Mouse (Mus musculus): ENCODE data around the gene Prima1. TPM values are rescaled to one million over a fixed set of nuclear protein-coding genes. Genes with fewer than 3 reads are reported as not detected.

Prima1 gene
- total RNA-seq (2022), result 10 to 100 TPM; 14.3 to 15.5 (median 14.9) TPM

DNA sequence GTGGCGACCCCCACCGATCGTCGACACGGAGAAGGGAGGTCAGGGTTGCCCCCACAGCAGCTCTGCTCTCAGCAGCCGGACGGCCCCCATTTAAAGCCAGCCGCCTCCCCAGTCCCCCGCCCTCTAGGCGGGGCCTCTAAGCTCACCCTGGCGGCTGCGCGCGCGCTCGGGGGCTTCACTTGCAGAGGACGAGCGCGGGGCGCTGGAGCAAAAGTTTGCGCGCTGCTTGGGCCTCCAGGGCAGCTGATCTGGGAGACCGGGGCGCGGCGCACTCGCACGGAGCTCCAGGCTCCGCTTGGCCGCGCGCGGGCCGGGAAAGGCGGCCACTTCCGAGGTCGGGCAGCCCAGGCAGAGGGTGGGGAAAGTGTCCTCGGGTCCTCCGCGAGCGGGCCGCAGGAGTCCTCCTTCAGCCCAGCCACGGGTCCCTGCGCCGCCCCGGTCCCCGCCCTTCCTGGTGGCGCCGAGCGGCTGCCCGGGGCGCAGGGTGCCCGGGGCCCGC lies at the start of gene Prima1:
TSS of gene Prima1 (minus strand) at position 68 of the 499 bp plus-strand sequence.
- peak; percentile 40 to 56 for DNase-seq (ENCODE audit: low spot score in 2 of 2)

DNA sequence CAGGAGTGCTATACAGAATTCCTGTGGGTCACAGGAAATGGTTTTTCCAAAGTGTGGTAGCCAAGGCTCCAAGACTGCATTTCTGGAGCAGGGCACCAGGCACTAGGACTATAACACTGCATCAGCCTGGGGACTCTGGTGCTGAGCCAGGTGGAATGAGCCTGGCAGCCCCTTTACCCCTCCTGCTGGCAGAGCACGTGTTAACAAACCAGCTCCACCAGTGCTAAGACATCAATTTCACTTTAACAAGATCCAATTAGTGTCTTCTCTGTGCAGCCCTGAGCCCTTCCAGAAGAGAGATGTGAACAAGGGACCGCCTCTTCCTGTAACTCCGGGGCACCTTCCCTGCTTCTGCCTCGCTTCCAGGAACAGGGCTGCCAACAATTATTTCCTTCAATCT lies 45.3 kb upstream of the Prima1 start:
- DNase-seq (ENCODE audit: low spot score in 2 of 2), result no peak

DNA sequence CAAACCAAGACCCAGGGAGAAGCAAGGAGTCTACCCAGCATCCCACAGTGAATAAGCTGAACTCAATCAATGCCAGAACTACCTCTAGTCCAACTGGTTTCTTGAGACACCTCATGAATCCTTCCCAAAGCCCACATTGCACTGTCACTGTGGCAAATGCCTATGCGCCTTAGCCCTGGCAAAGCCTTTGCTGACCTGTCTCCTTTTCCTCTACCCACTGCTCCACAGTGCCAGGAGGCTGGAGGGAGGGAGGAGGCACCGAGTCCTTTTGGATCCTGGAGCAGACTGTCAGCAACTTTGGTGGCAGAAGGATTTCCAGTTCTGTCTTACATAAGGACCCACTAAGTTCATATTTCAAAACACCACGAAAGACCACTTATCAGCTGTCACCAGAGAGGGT lies 41.5 kb upstream of the Prima1 start:
- no peak for DNase-seq (ENCODE audit: low spot score in 2 of 2)

DNA sequence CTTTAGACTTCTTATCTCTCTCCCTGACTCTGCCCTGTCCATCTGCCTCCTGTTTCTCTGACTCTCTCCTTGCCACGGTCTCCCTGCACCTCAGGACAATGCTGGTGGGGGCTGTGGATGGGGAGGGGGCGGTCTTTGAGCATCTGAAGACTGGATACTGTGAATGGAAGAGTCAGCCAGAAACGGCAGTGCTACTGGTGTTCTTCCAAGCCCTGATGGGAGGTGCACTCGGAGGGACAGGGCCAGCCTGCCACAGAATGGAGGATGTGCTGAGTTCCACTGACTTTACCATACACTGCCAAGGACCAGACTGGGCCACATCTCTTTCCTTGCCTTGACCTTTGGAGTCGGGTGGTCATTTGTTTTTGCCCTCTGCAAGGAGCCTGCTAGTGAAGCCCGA lies 41.0 kb upstream of the Prima1 start:
- DNase-seq (ENCODE audit: low spot score in 2 of 2), result no peak

DNA sequence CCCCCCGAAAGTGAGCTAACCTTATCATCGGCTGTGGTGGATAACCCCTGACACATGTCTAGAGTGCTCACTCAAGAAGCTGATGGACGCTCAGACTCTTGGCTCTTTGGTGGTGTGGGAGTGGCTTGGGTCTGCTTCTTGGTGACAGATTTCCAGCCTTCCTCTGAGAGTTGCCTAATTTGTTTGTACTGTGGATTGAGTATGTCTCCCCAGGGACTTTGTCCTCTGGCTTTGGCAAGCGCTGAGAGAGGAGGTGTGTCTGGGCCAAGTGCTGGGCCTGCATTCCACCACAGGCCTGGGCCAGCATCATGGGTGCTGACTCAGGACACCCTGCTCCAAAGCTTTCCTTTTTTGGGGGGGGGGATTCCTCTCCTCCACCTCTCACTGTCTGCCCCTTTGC lies 40.0 kb upstream of the Prima1 start:
- no peak for DNase-seq (ENCODE audit: low spot score in 2 of 2)

DNA sequence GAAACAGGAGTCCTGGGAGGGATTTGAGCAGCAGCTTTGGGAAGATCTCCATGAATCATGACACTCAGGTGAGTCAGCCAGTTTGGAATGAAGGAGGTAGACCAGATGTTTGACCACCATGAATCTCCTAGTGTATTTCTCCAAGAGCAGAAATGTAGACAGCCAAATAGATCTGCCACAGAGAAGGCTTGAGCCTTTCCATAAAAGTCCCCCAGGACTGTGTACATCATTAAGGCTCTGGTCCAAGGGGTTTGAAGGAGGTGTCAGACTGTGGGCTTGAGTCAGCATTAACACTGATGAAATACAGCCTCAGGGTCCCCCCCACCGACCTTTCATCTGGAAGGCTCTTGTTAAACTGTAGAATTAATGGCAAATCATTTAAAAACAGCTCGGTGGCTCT lies 39.5 kb upstream of the Prima1 start:
- DNase-seq (ENCODE audit: low spot score in 2 of 2), result no peak

DNA sequence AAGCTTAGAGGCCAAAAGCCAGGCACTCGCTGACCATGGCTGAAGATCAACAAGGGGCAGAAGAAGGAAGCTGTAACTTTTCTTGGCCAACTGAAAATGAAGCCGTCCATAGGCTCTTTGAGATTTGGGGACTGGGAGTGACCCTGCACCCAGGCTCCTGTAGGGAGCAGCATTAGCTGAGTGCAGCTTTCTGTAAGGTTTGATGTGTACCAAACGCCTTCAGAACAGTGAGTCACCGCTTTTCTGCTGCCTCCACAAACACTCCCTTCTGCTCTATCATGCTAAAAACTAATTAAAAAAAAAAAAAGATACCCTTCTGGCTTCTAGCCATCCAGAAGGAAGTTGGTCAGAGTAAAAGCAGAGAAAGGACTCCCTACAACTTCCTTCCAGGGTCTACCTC lies 34.5 kb upstream of the Prima1 start:
- DNase-seq (ENCODE audit: low spot score in 2 of 2), result peak in 1 of 2 experiments; percentile 58

DNA sequence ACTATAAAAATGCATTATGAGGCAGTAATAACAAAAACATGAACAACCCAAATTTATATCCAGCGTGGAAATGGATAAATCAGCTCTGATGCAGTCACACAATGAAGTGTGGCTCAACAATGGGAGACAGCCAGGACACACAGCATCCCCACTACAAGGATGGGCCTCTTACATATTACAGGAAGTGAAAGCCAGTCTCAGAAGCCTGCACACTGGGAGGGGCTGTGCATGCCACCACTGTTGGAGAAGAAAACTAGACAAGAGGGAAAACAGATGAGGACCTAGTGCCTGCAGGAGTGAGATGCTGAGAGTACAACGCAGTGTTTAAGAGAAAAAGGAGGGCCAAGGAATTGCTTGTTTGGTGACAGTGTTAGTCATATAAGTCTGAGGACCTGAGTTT lies 31.8 kb upstream of the Prima1 start:
- no peak for DNase-seq (ENCODE audit: low spot score in 2 of 2)

DNA sequence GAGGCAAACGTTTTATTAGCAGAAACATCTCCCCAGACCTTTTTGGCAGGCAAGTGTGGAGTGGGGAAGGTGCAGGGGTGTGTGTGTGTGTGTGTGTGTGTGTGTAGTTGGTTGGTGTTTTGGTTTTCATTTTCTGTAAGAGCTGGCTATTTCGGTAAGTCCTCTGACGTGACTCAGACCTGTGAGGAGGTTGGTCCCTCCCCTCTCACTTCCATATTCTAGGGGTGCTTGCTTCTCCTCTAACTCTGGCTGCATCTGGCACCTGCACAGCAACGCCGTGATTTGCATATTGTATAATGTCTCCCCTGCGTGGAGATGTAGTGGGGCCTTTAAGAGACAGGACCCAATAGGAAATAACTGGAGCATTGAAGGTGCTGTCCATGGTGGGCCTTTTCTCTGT lies 31.1 kb upstream of the Prima1 start:
- DNase-seq (ENCODE audit: low spot score in 2 of 2), result peak in 1 of 2 experiments; percentile 36

DNA sequence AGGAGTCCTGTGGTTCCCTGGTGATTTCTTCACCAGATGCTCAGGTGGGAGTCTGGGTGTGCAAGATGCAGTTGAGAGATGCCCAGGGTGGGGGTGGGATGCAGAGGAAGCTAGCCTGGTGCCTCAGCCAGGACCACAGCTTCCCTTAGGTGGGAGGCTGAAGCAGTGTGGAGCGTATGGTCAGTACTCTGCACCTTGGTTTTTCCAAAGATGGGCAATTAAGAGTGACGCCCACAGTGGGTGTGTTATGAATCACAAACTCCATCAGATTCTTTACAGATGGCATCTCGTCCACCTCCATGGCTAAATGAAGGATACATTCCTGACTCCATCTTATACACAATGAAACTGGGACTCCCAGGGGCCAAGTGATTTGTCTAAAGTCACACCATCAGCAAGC lies 30.2 kb upstream of the Prima1 start:
- DNase-seq (ENCODE audit: low spot score in 2 of 2), result peak in 1 of 2 experiments; percentile 56

DNA sequence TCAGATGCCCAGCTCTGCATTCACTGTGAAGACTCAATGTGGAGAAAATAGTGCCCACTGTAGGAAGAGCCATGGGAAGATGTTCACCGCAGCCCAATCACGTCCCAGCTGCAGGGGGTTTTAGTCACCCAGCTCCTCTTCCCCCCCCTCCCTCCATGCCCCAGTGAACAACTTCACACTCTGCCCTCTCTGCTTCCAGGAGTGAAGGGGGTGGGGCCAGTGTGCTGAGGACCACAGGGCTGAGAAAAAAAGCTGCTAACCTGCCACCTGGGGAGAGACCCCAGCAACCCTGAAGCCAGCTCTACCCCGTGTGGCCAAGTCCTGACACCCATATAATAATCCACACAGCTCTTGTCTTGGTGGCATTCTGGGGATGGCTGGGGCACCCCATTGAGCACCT lies 24.7 kb upstream of the Prima1 start:
- no peak for DNase-seq (ENCODE audit: low spot score in 2 of 2)

DNA sequence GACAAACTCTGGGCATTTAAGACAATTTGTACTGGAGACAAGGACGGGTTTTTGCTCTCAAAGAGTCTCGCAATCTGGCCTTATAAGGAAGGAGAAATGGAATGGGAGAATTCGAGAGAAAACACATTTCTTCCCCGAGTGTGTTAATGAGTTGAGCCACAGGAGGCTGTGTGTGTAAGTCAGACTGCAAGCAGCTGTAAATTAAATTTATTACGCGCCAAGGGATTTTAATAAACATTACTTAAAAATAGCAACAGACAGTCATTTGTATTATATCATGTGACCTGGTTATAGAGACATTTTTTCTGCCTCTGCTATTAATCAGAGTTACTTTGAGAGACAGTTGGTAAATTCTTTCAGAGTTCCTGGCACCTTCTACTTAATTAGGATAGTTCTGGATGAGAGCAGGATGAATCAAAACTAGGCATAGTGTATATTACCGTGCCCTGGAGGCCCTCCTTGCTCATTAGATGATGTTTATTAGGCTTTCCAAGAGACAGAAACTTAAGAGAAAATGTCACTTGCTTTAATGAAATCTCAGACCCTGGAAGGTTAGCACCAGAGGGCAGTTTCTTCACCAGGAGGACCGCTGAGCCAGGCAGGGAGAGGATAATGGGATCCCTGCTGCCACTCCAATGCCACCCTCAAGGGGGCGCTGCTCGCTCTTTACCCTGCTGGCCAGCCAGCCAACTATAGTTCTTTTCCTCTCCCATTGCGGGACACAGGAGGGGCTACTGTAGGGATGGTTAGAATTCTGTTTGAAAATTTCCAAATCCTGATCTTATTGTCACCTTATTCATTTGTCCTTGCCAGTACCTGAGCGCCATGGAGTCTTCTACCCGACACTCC lies 20.3 kb upstream of the Prima1 start:
- no peak for DNase-seq (ENCODE audit: low spot score in 2 of 2)

DNA sequence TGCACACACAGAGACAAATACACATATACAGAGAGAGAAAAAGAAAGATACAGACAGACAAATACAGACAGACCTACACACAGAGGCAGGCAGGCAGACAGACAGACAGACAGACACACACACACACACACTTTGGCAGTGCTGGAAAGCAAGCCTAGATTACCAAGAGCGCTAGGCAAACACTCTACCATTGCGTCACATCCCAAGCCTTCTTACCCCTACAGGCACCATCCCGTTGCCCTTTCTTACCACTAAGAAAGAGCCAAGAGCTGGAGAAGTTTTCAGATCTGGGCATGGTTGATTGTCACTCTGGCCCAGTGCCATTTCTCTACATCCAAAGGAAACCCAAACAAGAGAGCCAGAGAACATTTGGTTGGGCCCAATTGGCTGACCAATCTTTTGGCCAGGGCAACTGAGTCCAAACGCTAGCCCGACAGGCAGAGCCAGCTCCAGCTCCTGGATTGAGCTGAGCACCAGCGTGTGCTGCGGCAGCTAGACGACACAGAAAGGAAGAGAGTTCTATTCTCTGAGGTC lies 11.0 kb upstream of the Prima1 start:
- DNase-seq (ENCODE audit: low spot score in 2 of 2), result no peak

DNA sequence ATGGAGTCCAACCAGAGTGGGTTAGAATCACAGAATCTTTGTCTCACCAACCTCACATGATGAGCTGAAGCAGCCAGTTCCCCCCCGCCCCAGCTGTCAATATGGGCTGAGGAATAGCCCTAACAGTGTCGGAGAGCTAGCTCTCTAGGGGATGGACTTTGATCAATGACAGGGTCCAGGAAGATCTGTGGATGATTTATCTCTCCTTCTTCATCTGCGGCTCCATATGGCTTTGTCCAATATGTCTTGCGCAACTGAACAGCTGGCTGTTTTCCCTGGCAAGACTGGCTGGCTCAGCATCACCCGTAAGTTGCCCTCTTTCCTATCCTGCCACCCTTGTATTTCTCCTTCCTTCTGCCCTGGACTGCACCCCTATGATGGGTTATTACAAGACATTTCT lies 9.2 kb upstream of the Prima1 start:
- DNase-seq (ENCODE audit: low spot score in 2 of 2), result no peak

DNA sequence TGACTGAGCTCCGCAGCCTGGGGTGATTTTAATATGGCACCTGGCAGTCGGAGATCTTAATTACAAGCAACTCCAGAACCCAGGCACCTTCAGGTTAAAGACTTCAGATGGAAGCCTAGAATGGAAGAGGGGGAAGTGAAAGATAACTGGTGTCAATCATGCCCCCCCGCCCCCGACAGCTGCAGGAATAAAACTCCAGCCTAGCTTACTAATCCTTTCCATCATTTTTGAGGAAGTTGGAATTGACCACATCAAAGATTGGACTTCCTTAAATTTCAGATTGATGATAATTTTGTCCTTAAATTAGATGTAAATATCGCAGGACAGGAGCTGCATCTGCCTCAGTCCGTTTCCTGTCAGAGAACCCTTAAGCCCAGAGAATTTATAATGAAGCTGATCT lies 8.4 kb upstream of the Prima1 start:
- no peak for DNase-seq (ENCODE audit: low spot score in 2 of 2)

DNA sequence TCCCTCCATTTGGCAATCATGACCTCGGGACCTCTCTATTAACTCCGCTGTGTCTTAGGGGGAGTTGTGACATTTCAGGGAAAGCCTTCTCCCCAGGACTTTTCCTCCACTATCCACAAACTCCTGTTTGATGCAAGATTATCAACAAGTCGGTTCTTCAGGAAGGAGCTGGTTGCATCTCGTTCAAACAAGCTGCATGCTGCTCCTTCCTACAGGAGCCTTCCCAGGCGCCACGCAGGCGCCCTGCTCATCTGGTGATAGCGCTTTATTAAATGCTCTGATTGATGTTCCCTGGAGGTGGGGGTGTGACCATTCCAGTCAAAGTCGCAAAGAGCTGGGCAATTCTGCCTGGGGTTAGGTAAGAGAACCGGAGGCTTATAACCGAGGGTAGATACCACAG lies 1.1 kb upstream of the Prima1 start:
- DNase-seq (ENCODE audit: low spot score in 2 of 2), result no peak

DNA sequence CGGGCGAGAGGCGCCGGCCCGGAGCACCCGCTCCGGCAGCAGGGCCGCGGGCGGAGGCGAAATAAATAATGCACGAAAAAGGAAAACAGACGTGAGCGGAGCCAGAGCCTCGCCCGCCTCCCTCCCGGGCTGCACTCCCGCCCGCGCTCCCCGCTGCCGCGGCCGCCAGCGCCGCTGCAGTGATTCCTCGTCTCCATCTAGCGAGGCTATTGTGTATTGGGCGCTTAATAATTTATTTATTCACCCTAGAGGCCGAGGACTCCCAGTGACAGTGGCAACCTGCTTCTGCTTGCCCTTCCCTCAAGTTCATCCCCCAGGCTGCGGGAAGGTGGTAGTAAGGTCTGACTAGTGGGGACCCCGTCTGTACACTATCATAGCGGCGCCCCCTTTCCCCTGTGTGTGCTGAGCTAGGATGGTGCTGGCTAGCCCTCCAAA lies 658 bp upstream of the Prima1 start:
- DNase-seq (ENCODE audit: low spot score in 2 of 2), result peak; percentile 33 to 43

DNA sequence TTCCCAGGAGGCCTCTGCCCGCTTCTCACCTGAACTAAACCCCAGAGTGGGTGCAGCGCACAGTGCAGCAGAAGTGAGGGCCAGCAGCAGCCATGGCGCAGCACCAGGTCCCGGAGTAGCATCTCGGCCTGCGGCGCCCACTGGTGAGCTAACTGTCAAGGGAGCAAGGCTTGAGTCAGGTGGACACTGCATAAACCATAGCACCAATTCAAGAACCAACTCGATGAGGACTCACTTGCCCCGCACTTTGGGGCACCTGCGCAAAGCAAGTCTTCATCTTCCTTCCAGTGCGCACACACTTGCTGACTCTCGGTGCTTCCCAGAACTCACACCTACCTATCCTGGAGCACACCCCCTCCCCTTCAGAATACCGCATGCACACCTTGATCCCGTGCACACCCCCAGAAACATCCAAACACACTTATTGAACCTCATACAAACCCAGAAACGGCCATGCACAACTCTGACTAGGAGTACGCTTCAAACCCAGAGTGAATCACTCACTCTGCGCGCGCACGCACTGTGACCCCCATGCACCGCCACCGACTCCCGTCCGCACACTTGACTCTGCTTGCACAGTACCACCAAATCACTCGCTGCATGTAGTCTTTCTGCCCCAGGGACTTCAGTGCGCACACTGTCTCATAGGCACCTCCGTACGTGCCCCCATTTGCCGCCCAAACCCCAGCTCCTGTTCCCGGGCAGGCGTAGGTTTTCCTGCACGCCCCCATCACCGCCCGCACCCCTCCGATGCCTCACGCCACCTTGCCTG lies 453 bp downstream of the Prima1 start:
- peak in 1 of 2 experiments; percentile 26 for DNase-seq (ENCODE audit: low spot score in 2 of 2)

DNA sequence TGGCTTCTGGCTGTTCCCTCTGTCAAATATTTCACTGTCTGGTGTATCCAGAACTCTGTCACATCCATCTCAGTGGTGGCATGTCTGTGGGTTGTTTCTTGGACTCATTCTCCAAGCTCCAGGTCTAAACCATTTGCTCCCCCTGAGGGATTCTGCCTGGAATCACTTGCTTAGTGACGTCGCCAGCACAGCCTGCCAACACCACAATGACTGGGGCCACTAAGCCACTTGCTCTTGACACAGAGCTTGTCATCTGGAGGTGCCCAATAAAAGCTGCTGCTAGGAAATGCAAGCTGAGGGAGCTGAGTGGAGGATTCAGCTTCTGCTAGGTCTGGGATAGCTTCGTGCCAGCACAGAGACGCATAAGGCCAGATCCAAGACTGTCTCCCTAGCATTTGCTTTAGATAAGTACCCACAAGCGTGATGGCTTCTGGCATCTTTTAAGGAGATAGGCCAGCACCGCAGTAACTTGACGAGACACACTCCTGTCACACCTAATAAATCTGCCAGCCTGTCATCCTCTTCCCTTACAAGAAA lies 3.0 kb downstream of the Prima1 start:
- no peak for DNase-seq (ENCODE audit: low spot score in 2 of 2)

DNA sequence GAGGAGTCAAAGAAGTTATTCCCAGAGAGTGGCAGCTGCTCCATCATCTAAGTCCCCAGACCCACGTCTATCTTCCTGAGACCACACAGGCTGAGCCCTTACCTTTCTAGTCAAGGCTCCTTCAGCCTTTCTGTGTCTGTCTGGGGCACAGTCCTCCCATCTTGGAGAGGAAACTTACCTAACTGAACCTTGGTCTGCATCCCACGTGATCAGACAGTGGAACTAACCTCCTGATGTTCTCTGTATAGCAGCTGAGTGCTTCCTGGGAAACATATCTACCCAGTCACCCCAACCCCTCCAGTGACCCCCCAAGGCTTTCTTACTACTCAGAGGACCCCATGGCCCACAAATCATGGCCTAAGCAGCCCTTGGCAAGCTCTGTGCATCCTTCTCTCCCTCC lies 6.1 kb downstream of the Prima1 start:
- no peak for DNase-seq (ENCODE audit: low spot score in 2 of 2)

DNA sequence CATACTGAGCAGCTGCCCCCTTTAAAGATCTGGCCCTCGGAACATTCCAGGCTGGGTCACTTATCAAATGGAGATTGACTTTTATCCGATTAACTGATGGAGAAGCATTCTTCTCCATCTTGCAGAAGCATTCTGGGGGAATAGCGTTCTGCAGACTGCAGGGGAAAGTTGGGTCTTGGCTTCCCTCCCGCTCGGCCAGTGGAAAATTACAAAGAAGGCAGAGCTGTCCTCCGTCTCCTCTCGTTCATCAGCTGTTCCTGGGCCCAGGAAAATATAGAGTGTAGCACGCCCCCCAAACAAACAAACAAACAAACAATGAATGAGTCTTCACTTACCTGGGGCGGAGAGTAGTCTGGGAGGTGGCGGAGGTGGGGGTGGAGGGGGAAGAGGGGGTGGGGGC lies 6.7 kb downstream of the Prima1 start:
- no peak for DNase-seq (ENCODE audit: low spot score in 2 of 2)

DNA sequence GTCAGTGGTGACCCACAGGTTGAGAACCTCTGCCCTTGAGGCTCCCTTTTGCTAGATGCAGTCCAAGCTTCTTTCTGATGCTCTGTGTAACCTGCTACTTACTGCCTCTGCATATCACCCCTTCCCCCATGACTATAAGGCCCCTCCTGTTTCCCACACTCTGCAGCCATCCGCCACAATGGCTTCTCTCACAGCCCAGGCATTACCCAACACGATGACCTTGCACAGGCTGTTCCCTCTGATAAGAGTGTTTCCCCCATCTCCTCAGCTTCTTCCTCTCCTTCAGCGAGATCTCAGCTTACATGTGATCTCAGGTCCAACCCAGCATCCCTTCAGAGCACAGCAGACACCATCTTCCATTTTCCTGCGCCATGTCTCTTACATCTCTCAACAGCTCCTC lies 12.9 kb downstream of the Prima1 start:
- DNase-seq (ENCODE audit: low spot score in 2 of 2), result no peak

Measured in left cerebral cortex, adult 8-10 months (tissue).